Mouse (Mus musculus): ENCODE results near the gene Hp1bp3.
A peak's percentile ranks its signal among the peaks of the same experiment; 100 is the strongest.

The Hp1bp3 gene

DNA sequence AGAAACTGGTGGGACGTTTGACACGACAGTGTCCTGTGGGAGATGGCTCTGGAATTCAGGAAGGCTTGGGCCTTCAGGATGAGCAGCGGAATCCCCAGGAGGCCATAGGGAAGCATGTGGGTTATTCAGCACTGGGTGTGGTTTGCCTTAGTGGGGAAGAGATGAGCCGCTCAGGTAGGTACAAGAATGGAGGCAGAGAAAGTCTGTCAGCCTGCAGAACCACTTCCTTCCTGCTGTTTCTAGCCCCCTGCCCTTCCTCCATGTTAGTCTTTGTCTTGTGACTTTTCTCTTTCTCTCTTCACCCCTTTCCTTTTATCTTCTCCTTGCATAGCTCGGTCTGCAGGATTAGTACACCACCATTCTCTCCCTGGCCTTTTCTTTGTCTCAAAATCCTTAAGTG lies 6.3 kb downstream of the Hp1bp3 start:
- DNase-seq (ENCODE audit: low spot score): no peak

DNA sequence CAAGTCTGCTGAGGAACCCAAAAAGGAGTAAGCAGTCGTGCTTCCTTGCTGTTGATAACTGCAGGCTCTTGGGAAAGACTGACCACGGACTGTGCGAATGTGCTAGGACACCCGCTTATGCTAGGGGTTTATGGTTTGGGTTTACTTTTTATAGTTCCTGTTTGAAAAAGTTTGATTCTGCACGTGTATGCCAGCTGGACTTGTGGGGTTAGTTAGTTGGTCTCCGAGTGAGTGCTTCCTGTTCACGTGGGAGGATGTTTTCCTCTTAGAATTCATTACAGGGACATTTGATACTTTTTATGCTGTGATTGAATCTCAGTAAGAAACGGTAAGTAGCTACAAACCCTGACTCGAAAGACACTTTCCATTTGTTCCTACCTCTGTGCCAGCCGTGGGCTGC lies 7.5 kb downstream of the Hp1bp3 start:
- DNase-seq (ENCODE audit: low spot score): no peak

DNA sequence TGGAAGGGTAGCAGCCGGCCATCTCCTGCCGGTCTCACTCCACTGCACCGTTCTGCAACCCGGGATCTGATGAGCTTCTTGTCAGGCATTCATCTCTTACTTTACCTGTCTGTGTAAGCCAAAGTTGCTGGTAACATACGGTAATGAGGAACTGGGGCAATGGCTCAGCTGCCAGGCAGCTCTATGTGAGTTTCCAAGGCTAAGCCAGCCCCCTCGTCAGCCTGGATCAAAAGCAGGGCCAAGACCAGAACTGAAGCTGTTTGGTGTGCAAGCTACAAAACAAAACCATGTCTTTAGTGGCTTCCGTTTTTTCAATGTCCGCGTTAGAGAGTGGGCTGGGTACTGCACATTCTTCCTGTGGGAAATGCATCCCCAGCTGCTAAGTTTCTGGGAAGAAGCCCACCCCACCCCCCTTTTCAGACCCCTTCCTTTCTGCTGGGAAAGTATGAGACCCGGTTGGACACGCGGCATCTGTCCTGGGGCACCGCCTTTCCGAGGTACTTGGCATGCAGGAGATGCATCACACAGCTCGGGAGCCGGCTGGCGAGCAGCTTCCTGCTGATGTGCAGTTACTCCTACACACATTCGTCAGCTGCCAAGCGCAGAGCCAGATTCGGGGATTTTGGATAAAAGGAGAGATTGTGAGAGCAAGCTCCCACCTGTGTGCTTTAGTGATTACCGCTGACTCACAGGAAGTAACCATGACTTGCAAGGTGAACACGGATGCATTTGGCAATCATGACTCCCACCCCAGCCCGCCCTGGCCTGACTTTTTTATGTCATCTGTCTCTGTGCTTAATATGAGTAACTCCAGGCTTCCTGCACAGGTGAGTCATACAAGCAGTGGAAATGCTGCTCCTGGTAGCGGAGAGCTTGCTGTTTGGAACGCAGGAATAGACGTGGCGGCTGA lies 30.9 kb downstream of the Hp1bp3 start:
- no peak for DNase-seq (ENCODE audit: low spot score)

DNA sequence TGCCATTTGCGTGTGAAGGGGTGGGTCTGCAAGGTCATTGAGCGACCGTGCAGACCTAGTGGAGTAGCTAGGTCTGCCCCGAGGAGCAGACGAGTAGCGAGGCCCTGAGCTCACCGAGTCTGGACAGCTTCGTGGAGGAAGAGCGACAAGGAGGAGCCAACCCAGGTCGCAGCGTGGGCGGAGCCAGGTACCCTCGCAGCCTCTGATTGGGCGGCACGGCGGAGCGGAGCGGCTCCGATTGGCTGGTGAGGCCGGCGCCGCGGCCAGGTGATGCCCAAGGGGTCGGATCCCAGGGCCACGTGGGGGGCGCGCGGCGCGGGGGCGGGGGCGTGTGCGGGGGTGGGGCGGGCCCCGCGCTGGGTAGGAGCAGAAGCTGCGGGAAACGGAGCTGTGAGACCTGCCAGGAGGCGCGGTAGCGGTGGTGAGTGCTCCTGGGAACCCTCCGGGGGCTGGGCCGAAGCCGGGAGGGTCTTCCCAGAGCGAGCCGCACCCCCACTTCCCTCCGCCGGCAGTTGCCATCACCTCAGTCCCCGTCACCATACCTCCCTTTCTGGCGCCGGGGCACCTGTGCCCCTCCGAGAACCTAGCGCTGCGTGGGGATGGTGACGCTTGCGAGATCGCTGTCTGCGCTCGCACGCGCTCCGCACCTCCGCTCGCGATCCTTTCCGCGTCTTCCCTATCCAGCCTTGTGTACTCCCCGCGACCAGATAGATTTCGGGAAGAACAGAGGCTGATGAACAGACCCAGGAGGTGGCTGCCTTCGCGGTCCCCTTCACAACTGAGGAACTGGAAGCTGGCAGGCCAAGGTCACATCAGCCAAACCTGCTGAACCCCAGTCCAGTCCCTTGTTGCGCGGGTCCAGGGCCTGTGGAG lies 34.2 kb downstream of the Hp1bp3 start, which contains the start of the genes Sh2d5 and Kif17:
Gene Sh2d5, plus strand, starts transcription at position 316 of the 873 bp plus-strand sequence.
Gene Kif17, plus strand, starts transcription at position 348 of the 873 bp plus-strand sequence.
- peak; percentile 51 for DNase-seq (ENCODE audit: low spot score)

DNA sequence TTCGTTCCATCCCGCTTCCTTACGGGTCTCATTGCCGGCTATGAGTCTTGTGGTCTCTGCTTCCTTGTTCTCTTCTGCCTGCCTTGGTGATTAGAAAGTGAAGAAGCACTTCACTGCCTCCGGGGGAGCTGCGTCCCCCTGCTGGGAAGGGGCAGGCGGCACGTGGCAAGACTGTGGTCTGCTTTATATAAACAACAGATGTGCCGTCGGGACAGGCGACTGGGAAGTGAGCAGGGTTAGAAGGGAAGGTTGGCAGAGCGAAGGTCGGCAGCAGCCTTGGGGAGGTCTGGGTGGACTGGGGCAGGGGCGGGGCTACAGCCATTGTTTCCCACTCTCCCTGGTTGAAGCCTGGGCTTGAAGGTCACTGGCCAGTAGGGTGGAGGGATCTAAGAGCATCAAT lies 35.7 kb downstream of the Hp1bp3 start:
- no peak for DNase-seq (ENCODE audit: low spot score)

DNA sequence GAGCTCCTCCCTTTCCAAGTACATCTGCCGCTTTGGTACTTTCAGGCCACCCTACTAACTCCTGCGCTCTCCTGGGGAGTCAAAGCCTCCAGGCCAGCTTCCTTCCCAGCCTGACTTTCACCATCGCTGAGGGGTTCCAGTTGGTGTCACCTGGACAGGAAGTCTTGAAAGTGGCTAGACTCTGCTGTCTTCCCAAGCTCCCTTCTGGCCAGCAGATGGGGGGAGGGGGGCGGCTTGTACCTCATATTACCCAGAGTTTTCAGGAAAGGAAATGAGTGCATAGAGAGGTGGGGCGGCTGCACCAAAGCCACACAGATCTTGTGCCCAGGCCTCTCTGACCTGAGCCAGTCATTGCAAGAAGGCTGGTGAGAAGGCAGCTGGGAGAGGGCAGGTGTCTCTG lies 36.1 kb downstream of the Hp1bp3 start:
- DNase-seq (ENCODE audit: low spot score): no peak

DNA sequence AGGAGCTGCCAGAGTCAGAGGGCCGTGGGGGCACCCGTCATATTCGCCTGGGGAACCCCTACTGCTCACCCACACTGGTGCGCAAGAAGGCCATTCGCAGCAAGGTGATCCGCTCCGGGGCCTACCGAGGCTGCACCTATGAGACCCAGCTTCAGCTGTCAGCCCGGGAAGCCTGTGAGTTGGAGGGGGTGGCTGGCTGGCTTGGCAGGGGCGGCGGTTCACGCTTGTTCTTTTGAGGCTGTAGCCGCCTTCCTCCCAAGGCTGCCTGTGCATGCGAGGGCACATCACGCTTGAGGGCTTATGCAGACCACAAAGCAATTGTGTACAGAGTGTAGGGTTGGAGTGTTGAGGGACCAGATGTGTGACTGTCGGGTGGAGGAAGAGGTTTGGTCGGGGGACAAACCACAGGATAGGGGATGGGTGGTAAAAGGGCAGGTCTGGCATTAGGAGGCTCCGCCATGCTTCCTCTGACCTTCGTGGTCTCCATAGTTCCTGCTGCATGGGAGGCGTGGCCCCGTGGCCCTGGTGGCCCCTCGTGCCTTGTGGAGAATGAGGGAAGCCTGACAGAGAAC lies 41.1 kb downstream of the Hp1bp3 start:
- no peak for DNase-seq (ENCODE audit: low spot score)

DNA sequence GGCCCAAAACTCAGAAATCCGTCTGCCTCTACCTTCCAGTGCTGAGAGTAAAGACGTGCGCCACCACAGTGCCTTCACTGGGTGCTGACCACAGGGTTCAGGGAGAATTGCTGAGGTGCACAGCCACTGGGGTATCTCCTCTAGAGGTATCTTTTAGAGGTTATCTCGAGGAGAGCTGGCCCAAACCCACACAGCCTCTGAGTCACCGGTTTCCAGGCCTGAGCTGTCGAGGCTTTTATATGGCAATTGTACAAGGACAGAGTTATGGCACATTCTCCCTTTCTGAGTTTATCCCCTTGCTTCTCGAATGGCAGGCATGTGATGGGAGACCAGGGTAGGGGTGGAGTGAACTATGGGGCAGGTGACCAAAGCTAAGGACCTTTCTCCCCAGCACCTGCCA lies 42.6 kb downstream of the Hp1bp3 start:
- no peak for DNase-seq (ENCODE audit: low spot score)

DNA sequence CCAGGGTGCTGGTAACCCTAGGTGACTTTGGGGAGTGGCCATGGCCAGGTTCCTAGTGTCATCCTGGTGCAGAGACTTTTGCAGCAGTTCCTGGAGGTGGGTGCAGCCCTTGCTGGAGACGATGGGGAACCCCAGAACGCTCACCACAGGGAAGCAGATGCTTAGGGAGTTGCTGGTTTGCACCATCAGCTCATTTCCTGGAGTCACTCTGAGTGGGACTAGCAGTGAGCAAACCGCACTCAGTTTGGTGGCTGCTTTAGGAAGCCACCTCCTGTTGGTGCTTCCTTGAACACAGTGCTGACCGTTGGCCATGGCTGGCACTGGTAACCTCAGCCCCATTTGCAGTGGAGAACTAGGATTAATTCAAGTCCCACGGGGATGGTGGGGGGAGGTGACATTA lies 43.4 kb downstream of the Hp1bp3 start:
- no peak for DNase-seq (ENCODE audit: low spot score)

DNA sequence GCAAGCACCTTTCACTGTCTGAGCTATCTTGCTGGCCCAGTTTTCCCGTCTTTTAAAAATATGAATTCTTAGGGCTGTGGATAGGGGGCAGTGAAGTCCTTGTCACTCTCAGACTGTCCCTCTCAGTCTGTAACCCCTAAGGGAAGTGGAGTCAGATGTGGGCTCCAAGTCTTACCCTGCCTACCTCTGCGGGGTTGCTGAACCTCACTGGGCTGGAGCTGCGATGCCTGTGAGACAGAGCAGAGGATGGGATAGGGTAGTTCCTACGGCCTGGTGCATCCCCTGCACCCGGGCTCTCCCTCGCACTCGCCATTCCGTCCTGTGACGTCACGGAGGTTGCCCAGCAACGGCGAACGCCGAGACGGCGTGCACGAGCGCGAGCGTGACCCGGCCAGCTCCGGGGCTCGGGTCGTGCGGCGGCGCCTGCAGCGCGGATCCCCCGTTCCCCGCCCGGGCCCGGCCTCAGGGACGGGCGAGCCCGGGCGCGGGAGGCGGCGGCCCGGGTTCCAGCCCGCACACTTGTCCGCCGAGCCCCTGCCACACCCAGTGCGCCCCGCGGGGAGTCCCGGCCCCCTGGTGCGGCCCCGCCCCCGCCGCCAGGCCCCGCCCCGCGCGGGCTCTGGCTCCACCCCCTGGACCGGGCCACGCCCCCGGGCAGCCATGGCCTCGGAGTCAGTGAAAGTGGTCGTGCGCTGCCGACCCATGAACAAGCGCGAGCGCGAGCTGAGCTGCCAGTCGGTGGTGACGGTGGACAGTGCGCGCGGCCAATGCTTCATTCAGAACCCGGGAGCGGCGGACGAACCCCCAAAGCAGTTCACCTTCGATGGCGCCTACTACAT lies 46.0 kb downstream of the Hp1bp3 start:
- DNase-seq (ENCODE audit: low spot score): peak; percentile 74

DNA sequence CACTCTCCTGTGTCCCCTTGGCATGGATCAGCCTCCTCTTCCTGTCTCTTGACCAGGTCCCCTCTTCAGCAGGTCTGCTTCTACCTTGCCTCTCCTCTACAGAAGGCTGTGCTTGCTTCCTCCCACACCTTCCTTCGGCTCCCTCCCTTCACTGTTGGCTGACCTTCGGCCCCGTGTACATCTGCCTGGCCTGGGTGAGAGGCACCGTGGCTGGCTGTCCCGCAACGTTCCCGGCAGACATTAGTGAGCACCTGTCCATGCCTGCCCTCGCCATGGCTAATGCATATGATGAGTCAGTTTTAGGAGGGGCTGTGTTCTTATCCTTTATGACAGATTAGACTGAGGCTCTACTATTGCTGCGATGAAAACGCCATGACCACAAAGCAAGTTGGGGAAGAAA lies 51.8 kb downstream of the Hp1bp3 start:
- DNase-seq (ENCODE audit: low spot score): no peak

DNA sequence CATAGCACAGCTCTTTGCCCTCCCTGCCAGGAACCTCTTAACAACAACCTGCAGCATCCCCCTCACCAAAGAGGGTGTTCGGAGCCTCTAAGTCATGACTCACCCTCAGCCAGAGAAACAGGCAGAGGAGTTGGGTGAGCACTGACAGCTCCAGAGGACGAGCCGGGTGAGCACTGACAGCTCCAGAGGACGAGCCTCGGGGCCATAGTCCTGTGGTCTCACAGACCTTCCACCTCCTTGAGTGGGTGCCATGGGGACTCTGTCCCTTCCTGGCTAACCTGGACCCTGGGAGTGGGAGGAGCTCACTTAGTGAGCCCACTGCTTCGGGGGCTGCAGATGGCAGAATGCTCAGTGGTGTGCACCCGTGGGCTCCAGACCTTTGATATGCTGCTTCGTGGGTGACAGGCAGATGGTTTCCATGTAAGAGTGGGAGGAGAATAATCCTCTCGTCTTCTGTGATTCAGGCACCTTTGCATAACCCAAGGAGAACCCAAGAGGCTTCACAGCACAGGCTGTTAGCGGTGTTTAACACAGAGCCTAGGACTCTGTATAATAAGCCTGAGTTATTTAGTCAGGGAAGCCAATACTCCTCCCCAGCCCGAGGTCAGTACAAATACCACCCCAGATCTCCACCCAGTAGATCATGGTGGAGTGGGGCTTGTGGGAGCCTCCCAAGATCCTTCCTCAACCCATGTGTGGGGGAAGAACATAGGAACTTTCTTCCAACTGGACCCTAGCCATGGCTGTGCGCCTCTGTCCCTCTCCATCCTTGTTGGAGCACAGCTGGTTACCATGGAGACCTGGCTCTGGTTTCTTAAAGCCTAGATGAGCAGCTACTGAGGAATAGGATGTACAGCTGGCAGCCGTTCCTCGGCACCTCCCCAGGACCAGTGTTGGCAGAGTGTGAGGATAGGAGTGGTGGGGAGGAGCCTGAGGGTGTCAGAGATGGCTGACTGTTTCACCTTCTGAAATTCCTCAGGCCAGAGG lies 56.2 kb downstream of the Hp1bp3 start:
- no peak for DNase-seq (ENCODE audit: low spot score)

DNA sequence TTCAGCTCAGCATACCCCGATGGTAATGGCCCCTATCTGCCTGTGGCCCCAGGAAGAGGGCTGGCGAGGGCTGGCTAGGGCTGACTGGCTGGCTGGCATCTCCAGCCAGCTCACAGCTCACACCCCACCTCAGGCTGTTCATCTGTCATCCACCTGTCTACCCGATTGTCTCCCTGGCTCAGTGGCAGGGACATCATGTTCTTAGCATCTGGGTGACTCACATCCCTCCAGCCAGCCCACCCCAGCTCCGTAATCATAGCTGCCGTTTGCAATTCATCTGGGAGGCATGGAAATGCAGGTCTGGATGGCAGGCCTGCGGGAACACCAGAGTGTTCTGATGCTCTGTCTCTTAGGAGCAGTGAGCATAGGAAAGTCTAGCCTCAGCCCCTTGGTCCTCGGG lies 62.2 kb downstream of the Hp1bp3 start:
- no peak for DNase-seq (ENCODE audit: low spot score)

DNA sequence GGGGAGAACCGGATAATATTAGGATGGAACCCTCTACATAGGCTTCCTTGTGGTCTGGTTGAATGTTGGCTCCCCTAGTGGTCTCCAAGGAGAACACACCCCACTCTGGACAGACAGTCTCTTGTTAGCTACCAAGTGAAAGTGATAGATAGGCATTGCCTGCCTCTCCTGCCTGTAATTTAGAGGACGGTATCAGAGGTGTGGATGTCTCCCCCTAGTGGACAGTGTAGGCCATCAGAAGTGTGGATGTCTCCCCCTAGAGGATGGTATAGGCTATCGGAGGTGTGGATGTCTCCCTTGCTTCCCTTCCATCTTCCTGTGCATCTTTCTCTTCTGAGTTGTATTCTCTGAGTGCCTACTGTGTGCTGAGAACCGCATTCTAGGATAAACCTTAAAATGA lies 66.7 kb downstream of the Hp1bp3 start:
- peak; percentile 56 for DNase-seq (ENCODE audit: low spot score)

DNA sequence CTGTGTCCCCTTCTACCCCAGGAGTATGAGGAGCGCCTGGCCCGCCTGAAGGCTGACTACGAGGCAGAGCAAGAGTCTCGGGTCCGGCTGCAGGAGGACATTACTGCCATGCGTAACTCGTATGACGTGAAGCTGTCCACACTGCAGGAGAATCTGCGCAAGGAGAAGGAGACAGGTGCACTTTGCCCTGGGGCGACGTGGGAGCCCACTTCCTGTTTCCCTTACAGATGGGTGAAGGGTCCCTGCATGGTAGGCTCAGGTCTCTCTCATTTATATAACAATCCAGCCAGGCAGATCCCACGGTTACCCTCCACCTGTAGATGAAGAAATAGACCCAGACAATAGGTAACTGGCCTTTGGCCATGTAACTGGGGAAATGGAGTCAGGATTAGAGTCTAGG lies 70.3 kb downstream of the Hp1bp3 start:
- no peak for DNase-seq (ENCODE audit: low spot score)

DNA sequence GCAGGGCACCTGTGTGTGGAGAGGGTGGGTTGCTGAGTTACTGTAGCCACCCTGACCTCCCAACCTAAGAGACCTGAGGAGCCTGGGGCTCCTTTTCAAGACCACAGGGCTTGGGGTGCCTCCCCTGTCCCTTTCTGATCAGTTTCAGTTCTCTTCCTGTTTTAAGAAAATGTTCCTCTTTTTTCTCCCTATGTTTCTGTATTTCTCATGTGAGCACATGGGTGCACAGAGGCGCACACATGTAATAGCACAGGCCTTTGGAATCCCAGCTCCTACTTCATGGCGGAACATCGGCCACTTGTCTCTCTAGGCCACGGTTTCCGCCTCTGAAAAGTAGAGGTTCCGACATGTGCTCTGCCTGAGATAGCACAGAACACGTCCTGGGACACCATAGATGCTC lies 72.6 kb downstream of the Hp1bp3 start:
- no peak for DNase-seq (ENCODE audit: low spot score)

DNA sequence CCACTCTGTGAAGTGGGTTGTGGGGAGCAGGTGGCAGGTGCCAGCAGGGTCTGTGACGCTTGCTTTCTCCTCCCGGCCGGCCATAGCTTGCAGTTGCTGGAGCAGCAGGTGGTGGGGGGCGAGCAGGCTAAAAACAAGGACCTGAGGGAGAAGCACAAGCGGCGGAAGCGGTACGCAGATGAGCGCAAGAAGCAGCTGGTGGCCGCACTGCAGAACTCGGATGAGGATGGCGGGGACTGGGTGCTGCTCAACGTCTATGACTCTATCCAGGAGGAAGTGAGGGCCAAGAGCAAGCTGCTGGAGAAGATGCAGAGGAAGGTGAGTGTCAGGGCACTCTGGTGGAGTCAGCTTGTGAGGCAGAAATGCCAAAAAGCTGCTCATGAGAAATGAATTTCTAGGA lies 75.9 kb downstream of the Hp1bp3 start:
- DNase-seq (ENCODE audit: low spot score): no peak

DNA sequence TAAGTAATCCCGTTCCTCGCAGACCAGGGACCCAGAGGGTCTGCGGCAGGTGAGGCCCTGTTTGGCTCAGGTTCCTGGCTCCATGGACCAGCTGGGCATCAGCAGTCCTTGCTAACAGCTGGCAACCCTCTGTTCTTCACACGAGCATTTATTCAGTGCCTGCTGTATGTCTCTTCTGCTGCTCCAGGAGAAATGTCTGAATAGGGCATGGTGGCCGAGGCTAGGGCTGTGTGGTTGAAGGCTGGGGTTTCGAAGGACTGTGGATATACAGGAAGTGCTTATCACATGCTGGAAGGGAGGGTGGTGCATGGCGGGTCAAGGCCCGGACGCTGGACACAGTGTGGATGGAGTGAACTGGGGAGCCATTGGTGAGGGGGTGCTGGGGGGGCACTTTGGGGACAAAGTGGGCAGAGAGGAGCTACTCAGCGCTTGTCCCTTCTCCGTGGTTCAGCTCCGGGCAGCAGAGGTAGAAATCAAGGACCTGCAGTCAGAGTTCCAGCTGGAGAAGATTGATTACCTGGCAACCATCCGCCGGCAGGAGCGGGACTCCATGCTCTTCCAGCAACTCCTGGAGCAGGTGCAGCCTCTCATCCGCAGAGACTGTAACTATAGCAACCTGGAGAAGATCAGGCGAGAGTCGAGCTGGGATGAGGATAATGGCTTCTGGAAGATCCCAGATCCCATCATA lies 77.3 kb downstream of the Hp1bp3 start:
- no peak for DNase-seq (ENCODE audit: low spot score)

DNA sequence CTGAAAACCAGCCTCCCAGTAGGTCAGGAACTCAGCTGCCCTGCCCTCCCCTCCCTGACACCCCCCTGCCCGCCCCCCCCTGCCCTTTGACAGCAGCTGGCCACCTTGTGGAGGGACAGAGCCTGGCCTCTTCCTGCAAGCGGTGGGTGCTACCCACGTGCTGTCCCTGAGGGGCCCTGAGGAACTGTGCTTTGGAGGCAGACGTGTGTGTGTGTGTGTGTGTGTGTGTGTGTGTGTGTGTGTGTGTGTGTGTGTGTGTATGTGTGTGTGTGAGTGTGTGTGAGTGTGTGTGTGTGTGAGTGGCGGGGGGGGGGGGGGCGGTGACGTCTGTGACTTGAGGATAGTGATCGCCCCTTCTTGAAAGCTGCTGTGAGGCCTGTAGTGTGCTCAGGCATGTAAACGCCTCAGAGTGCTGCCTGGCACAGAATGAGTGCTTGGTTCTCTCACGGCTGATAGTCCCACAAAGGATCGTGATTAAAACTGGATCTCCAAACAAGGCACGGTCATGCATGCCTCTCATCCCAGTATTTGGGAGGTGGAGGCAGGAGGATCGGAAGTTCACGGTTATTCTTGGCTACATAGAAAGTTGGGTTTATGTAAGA lies 78.0 kb downstream of the Hp1bp3 start:
- DNase-seq (ENCODE audit: low spot score): no peak
